Mouse (Mus musculus): ENCODE data around the gene Nrp1.

Nrp1 gene

DNA sequence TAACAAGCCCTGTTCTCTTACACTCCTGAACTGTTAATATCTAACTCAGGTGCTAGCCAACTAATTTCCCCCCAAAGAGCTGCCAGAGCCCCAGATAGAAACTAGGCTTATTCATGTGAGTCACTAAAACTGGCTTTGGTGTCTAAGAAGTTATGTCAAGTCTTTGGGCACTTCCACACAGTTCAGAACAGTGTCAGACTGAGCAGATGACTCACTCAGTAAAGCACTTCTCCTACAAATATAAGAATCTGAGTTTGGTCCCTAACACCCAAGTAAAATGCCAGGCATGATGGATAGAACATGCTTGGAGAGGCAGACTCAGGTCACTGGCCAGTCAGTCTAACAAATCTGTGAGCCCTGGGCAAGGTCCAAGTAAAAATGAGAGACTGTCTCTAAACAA, 65.4 kb downstream of the Nrp1 start:
- DNase-seq: no peak

DNA sequence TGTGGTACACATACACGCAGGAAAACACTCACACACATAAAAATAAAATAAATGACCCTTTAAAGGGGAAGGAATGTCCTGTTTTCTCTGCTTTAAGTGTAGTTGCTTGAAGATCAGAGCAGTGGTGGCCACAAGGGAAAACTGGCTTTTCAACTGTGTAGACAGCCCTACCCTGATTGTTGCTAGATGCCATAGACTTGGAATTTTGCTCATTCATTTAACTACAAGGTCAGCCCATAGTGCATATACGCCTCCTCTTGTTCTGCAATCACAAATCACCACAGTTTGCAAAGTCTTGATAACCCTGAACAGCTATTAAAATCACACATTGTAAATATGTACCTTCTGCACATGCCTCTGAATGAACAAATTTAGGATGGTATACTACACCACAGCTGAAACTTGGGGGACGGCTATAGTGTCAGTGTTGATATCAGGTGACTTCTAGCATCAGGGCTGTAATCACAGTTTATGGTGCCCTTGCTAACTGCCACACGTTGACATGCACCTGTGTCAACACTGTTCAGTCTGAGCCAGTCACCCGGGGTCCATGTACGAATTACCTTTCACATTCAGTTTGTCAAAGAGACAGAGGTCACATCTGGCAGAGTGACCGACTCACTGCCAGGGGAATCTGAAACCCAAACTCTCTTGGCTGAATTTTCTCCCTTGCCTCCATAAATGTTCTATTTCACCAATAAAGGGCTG, 66.4 kb downstream of the Nrp1 start:
- DNase-seq: no peak

DNA sequence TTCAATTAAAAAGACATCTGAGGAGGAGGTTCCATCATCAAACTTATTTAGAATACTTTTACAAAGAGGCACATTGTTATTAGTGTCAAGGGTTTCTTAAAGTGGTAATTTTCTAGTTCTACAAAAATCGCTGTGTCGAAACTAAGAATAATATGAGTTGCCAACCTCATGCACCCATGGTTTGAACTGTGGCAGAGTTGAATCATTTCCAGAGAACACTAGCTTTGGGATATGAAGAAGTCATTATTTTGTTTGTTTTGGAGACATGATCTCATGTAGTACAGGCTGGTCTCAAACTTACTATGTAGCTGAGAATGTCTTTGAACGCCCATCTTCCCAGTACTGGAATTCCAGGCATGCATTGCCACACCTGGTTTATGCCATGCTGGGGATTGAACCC, 68.7 kb downstream of the Nrp1 start:
- DNase-seq: no peak

DNA sequence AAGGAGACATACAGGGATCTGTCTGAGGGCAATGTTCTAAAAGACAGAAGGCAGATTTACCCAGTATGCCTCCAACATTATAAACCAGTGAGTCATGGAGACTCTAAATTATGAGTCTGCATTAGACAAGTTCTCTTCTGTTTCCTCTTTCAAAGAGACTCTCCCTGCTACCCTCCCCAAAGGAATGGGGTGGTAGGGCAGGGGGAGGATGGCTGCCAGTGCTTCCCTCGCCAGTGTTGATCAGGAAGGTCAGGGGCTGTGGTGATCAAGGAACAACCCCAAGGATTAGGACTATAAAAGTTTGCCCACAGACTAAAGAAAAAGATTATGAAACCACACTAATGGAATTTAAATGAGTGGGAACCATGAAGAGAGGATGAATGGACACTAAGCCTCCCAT, 70.6 kb downstream of the Nrp1 start:
- DNase-seq: no peak

DNA sequence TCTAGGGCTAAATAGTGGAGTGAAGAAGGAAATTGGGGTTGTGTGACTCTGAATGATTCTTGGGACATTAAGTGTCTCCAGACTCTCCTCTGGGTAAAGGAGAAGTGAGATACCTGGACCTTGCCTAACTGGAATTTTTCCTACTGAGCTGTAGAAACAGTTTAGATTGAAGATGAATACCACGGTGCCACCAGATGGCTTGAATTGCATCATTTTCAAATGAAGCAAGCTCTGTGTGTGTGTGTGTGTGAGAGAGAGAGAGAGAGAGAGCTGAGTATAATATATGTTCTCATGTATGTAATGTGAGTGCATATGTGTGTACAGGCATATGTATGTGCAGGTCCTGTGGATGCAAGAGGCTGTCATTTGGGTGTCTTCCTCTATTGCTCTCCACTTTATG, 72.7 kb downstream of the Nrp1 start:
- DNase-seq: no peak

DNA sequence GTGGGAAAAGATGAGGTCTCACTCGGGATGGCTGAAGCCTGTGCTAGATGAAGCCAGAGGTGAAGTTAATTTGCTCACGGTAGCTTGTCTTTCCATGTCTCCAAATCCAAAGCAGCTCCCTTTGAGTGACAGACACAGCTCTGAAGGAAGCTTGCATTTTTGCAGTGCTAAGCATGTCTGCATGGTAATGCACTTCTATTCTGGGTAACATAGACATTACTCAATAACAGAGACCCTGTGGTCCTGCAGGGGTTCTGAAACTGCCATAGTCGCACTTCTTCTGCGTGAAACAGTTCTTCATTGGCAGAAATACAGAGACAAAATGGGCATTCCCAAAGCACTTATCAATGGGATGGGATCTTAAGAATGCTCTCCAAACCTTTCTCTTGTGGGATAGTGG, 77.3 kb downstream of the Nrp1 start:
- no peak for DNase-seq

DNA sequence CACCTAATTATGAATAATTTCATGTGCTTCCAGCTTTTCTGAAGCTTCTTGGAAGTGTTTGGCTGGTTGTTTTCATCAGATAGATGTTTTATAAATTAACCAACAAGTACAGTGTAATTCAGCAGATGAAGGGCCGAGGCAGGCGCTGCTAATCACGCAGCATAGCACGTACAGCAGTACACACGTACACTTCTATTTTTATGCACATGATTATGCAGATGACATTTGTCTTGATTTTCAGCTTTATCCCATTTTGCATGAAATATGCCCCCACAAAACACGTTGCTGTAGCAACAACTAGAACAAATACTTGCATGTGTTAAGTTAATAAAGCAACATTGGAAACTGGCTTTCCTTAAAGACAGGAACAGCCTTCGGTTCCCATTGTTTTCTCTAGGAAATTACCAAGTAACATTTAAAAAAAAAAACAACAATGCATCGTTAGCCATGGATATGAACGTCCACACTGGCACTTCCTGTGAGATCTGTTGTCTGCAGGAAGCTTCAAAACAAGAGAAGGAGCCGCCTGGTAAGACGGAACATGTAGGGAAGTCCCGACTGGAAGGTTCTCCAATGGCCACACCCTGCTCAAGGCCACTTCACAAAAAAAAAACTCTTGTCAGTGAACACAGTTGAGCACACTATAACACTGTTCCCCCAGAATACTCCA, 78.9 kb downstream of the Nrp1 start:
- no peak for DNase-seq

DNA sequence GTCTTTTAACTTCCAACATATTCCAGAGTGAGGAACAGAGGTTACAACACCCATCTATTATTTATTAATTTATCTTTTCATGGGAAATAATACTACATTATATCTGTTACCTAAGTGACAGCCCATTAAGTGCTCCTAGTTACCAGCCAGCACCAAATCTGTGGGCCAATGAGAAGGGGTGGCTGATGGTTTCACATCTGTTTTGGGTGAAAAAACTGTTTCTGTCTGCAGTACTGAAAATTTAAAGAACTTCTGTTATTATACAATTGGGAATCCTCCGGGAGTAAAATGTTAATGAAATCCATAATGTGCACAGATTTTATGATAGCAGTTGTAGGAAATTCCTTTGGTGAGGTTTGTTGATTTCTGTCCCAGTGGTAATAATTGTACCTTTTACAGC, 83.0 kb downstream of the Nrp1 start:
- no peak for DNase-seq

DNA sequence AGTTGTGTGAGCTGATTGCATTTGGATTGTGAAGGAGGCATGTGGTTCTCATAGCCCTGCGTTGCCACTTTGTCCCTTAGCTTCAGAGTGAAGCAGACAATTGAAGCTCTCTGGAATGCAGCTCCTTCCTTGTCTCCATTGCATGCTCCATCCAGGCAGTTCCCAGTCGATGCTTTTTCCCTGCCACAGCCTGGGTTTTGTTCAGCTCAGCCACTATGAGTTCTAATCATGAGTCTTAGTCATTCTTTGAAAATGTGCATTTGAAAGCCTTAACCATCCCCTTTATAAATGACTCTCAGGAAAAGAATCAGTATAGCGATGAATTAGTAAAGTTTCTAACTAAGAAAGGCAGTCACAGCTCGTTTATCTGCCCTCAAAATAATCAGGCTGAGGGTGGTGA, 87.2 kb downstream of the Nrp1 start:
- DNase-seq: no peak

DNA sequence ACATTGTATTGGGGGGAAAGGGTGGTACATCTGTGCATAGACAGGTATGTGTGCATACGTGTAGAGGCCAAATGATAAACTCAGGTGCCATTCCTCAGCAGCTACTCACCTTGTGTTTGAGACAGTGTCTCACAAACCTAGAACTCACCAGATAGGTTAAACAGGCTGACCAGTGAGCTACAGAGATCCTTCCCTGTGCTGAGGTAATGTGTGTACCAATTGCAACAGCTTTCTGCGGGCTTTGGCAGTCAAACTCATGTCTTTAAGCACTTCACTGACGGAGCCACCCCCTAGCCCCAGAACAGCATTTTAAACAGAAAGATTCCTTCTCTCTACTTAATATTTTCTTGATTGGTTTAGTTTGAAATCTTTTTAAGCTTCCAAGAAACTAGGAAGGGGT, 88.2 kb downstream of the Nrp1 start:
- no peak for DNase-seq

DNA sequence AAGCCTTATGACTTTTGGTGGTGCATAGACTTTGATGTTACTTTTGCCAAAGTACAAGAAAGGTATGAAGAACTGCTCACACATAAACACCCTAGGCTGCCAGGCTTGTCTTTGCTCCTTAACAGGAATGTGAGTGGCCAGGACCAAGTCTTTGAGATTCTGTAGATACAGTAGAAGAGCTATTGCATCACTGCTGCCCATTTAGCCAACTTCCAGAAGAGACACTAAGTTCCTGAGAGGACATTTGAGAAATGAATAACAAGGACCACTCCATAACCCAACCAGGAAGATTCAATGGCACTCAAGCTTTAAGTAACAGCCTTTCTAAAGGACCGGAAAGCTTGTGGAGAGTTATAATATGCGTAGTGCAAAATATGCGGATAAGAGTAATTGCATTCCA, 88.9 kb downstream of the Nrp1 start:
- DNase-seq: no peak

DNA sequence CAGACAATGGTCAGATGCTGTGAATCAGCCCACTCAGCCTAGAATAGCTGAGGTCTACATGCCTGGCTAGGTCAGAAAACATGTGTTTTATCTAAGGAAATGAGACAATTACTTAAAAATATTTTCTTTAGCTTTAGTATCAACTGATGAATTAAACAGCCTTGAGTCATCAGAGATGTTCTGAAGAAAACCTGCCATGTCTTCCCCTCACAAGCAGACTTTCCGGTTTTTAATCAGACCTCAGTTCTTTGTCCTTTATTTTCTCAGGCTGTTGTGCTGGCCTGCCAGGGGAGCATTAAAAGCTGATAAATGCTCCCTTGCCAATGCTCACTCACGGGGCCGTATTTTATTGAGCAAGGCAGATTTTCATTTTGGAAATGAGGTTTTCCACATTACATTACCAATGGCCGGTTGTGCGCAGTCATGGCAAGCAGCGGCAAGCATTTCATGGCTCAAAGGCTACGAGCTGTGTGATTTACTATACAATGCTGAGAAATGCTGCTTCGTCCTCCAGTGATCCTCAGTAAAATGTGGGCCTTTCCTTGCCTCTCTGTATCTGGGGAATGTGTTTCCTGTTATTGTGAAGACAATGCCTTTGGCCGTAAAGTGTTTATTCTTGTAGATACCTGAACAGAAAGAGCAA, 92.1 kb downstream of the Nrp1 start:
- no peak for DNase-seq

DNA sequence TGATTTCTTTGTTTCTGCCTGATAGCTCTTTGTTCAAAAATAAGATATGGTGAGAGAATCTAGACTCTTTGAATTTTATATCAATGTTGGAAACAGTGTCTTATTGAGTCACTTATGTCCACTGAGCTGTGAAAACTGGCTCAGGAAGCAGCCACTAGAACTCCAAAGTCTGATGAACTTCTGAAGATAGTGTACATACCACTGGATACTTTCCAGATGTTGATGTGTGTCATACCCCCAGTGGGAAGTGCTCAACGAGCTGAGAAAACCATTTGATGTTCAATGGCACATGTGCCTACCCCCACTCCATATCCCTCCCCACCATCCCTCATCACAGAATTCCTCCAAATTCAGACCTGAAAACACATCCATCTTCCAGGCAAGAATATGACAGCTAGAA, 92.7 kb downstream of the Nrp1 start:
- no peak for DNase-seq

DNA sequence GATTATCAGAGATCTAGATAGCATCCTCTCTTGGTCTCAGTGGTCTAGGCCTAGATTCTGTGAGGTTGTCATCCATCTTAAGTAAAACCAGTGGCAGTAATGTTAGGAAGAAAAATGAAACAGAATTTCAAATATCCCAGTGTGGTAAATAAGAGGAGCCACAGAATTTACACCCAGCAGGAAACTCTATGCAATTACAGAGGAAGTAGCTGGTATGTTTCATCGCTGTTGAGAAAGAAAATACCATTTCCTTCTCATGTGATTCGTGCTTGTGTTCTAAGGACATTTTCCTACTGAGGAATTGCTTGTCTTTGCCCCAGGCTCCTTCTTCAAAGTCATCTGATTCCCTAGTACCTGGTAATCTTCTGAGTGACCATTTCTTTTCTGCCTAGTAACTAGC, 95.1 kb downstream of the Nrp1 start:
- DNase-seq: no peak

DNA sequence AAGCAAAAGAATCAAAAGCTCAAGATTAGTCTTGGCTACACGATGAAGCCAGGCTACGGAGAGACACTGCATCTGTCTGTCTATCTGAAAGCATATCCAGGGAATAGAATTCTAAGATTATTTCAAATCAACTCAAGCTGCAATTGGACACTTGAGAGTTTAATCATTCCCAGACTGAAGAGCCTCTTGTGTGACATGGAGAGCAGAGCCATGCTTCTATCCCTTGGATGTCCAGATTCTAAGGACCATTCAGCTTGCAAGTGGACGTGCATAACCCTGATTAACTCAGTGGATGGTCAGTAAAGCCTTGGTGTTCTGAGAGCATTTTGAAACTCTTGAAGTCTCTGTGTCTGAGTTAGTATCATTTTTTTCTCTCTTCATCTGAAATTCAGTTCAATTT, 95.6 kb downstream of the Nrp1 start:
- no peak for DNase-seq

DNA sequence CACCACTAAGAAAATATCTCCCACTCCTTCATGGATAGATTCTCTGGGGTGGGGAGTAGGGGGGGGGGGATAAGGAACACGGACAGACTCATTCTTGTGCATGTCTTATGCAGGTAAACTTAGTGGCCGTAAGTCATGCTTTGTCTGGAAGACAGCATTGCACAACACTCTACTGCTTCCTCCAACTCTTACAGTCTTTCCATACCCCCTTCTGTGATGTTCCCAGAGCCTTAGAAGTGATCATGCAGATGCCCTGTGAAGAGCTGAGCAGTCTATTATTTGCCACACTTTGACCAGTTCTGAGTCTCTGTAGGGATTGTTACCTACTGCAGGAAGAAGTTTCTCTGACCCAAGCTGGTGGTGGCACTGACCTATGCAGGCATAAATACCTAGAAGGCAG, 98.9 kb downstream of the Nrp1 start:
- DNase-seq: no peak

DNA sequence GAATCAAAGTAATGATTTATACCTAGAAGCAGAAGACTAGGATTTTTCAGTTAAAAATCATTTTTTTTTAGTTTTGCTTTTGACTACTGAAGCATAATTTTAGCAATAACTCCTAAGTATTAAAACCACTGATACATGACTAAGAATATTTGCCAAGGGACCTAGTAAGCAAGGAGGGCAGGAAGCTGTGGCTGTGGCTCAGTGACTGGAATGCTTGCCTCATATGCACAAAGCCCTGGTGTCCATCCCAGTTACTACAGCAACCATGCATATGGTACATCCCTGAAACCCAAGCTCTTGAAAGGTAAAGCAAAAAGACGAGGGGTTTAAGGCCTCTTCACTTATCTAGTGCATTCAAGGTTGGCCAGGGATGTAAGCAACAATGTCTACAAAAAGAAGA, 101.3 kb downstream of the Nrp1 start:
- DNase-seq: no peak

DNA sequence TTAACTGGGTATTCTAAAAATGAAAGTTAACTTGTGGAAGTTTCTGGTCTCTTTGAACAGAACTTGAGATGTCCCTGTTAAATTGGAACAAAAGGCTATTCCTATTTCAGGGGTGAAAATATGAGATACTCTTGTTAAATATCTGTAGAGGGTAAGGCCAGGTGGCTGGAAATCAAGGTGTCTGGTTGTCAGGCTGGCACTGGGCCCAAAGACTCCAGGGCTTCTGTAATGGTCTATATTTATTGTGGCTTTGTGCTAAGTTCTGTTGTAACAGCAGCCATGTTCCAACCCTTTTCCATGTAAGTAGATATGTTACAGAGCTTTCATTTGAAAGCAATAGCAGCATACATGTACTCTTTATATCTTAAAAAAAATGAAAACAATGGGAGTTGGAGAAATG, 103.3 kb downstream of the Nrp1 start:
- no peak for DNase-seq

DNA sequence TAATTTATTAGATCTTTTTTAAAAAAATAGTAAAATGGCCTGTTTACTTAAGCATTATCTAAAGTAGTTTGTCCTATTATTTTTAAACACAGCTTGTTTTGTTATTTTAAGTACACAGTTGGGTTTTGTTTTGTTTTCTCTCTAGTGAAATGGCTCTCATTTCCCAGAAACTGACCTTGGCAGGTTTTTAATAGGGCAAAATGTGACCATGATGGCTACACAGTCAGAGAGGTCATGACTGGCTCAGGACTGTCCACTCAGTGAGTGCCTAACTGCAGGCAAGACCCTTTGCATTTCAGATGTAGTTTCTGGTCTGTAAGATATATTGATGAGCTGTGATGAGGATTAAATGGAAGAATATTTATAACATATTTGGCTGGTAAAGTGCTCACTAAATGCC, 104.8 kb downstream of the Nrp1 start:
- no peak for DNase-seq

DNA sequence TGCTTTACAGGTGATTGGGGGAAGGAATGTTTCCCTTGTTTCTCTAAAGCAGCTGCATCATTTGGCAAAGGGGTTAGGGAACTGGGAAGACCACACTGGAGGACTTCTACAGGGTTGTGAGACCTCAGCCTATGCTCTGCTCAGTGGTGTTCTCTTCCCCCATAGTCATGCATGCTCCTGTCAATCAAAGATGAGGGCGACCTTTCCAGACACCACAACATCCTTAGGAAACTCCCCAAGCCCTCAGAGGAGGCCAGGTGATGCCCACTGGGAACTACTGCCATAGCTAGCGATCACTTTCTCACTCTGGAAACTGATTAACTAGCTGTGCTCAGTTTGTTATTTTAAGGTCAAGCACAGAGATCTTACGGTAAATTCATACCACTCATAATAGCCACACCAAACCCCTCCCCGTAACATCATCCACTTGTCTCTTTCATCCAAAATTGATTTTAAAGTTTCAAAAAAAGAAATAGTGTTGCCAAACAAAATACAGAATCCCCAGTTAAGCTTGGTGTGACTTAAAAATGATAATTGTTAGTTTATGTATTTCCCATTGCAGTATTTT, 105.7 kb downstream of the Nrp1 start:
- DNase-seq: no peak

DNA sequence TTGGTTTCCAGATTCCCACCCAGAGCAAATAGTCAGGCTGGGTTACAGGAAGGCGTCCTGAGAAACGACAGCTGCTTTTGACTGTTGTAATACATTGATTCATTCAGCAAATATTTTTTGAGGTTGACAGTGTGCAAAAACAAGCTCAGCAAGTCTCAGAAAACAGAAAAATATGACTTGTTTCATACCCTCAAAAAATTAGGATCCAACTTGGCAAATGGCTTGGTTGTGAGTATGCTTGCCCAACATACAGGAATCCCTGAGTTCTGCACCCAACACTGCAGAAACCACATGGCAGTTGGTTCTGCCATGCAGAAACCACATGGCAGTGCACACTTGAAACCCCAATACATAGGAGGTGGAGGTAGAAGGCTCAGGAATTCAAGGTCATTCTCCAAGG, 107.1 kb downstream of the Nrp1 start:
- DNase-seq: no peak

DNA sequence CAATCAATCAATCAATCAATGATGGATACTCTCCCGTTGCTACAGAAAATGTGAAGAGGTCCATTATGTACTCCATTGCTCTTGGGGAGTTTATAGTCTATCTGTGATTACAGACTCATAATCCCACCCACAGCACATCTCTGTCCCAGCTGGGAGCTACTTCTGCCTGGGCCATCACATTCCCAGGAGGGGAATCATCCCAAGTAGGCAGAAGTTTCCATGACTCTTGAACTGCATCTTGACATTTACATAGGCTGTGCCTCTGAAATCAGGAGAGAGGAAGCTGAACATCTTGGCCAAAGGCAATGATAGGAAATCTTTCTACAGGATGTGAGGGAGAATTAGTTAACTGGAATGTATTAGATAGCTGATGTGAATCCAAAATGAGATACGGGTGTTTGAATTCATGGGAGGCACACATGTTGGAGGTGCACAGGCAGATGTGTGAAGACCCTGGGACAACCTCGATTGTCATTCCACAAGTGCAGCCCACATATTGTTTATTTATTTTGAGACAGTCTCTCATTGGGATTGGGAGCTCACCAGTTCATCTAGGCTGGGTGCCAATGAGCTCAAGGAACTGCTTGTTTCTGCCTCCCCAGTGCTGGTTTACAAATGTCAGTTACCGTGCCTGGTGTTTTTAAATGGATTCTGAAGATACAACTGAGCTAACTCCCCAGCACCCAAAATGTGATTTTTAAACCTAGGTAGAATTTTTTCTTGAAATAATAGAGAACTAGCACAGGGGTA, 108.5 kb downstream of the Nrp1 start:
- no peak for DNase-seq

DNA sequence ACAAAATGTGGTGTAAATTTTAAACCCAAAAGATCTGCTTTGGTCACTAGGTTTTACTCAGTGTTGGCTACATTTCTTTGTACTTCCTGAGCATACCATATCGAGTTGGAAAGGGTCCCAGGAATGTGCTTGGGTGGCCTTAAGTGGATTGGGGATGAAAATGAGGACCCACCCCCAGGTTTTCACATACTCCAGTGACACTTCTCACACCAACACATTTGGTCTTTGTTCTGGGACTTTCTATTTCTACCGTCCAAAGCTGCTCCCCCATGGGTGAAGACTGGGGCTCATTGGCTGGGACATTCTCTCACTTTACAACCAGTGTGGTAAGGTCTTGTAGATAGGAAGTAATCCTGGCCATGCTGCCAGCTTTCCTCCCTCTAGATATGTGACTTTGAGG, 111.7 kb downstream of the Nrp1 start:
- DNase-seq: no peak

DNA sequence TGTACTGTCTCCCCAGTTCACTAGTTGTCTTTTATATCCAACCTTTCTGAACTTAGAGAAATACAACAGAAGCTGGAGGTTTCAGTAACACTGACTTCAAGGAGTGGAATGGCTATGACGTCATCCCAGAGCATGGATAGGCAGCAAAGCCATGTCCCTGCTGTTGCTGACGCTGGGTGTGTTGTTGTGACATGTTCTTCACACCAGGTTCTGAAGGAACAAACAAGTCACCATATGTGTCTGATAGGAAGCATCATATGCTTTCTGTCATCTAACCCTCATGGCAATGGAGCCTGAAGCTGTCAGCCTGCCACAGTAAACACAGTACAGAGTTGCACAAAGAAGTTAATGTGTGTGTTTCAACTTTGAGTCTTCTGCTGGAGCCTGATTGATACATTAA, 112.8 kb downstream of the Nrp1 start:
- DNase-seq: no peak

Measured in thymus, adult 18-20 months (tissue).